In the genomic region with DNA sequence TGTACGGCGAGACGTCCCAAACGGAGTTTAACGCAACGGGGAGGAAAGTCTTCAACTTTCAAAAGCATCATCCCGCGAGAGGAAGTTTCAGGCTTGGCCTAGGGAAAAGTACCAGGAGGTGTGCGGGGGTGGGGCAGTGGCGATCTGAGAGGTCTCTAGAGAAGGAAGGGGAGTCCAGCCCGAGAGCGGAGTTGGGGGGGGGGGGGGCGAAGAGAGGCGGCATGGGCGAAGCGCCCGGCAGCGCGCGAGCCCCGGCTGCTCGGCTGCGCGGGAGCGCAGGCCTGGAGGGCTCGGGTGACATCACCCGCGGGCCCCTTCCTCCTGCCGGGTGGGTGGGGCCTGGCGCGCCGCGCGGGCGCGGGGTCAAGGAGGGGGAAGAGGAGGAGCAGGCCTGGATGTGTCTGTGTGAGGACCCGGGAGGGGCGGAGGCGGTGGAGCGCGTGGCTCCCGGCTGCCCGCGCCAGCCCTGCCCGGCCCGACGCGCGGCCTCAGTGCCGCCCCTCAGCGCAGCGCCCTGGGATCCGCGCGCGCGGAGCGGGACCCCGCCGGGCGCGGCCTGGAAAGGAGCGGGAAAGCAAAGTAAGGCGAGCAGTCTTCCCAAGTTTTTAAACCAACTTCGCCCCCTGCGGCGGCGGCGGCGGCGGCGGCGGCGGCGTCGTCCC, we compare ENCODE assay signal across 8 mouse cellular contexts. TPM values are rescaled to one million over a fixed set of nuclear protein-coding genes. Genes with fewer than 3 reads are reported as not detected.
DNase-seq lines count a peak whose midpoint lies in the region; ATAC-seq and TF ChIP-seq lines count a peak whose summit lies in the region.

A gene (plus strand): TSS at position 406 of the 662 bp plus-strand sequence.

- H3K4me1 ChIP-seq in forebrain, postnatal 0 days (ENCODE audit: insufficient read depth), result no peaks in the 10 kb centered on the region
- H3K4me1 ChIP-seq in lung, postnatal 0 days (ENCODE audit: insufficient read depth, low read depth, low read length), result no peaks in the 10 kb centered on the region; the same call in 1 of the 2 replicates

- peak within 1 kb of the TSS; percentile 89 for H3K4me2 ChIP-seq in forebrain, postnatal 0 days (ENCODE audit: low read depth)
- H3K4me2 ChIP-seq in lung, postnatal 0 days (replicated peaks; ENCODE audit: low read depth, low read length), result peak within 1 kb of the TSS; percentile 98

- CTCF ChIA-PET in Patski (lab: Charles Lee), result interaction anchor here (1.0 kb wide), 1 partner anchor 16 kb away, joined by 4 read pairs; no protein-coding TSS in a partner anchor

- 0% methylated on average over 57 of the region's 76 CpGs for WGBS in forebrain, postnatal 0 days
- 2% methylated on average over 36 of the region's 76 CpGs for WGBS in lung, postnatal 0 days

- no peak for DNase-seq in Patski (ENCODE audit: low read depth, low spot score)
- DNase-seq in cerebellum, adult 11-12 months, result peak; percentile 23
- peak; percentile 62 for DNase-seq in forebrain, postnatal 0 days
- peak; percentile 68 for DNase-seq in heart, postnatal 25 days (ENCODE audit: low spot score)
- peak; percentile 18 to 27 for DNase-seq in layer of hippocampus, adult 8-10 months (ENCODE audit: low spot score in 2 of 2)
- DNase-seq in lung, postnatal 0 days (ENCODE audit: low spot score), result peak; percentile 91
- peak; percentile 95 for DNase-seq in retina, postnatal 1 day
- no peak for DNase-seq in natural killer cell, adult 2 months (ENCODE audit: low spot score in 2 of 2)

- POLR2A ChIA-PET in Patski (lab: Charles Lee), result no interaction called here

- peak; percentile 81 for ATAC-seq in Patski
- ATAC-seq in forebrain, postnatal 0 days, result peak; percentile 92
- ATAC-seq in lung, postnatal 0 days, result peak; percentile 94

- no peak for TF ChIP-seq CTCF in Patski (IDR thresholded peaks at IDR 0.05)
- TF ChIP-seq CTCF in forebrain, postnatal 0 days (IDR thresholded peaks at IDR 0.05; ENCODE audit: low read depth), result no peak
- TF ChIP-seq CTCF in lung, postnatal 0 days (IDR thresholded peaks at IDR 0.05), result no peak

- peak within 1 kb of the TSS; percentile 55 for H3K27ac ChIP-seq in forebrain, postnatal 0 days (ENCODE audit: low read depth, low read length)
- H3K27ac ChIP-seq in lung, postnatal 0 days (ENCODE audit: low read length), result peak within 1 kb of the TSS; percentile 81

- H3K9ac ChIP-seq in forebrain, postnatal 0 days, result peak within 1 kb of the TSS; percentile 61
- peak within 1 kb of the TSS; percentile 52 for H3K9ac ChIP-seq in lung, postnatal 0 days (replicated peaks; ENCODE audit: low read depth)

- H3K36me3 ChIP-seq in forebrain, postnatal 0 days (ENCODE audit: insufficient read depth), result no peaks in the 10 kb centered on the region
- H3K36me3 ChIP-seq in lung, postnatal 0 days (ENCODE audit: insufficient read depth, low read length), result no peaks in the 10 kb centered on the region

- no peak for TF ChIP-seq EP300 in lung, postnatal 0 days (IDR thresholded peaks at IDR 0.05)

- intact Hi-C loops in heart, postnatal 25 days (cut with DNase I), result no loop called here

- peak within 1 kb of the TSS; percentile 64 for H3K4me3 ChIP-seq in forebrain, postnatal 0 days (ENCODE audit: low read depth, low read length)
- H3K4me3 ChIP-seq in lung, postnatal 0 days (ENCODE audit: low read depth, low read length), result peak within 1 kb of the TSS; percentile 82

- in situ Hi-C loops in Patski (cut with MboI; ENCODE audit: low pct_unique_long_range_greater_than_20kb), result loop anchor here (5.0 kb wide), 2 partner anchors 254 to 294 kb away; no protein-coding TSS in a partner anchor

- H3K9me3 ChIP-seq in forebrain, postnatal 0 days (ENCODE audit: low read length), result no peaks in the 10 kb centered on the region
- H3K9me3 ChIP-seq in lung, postnatal 0 days (ENCODE audit: low read length), result no peaks in the 10 kb centered on the region

- H3K27me3 ChIP-seq in Patski, result no peaks in the 10 kb centered on the region
- H3K27me3 ChIP-seq in forebrain, postnatal 0 days (ENCODE audit: insufficient read depth, low read length), result peaks cover 12% of the 10 kb centered on the region
- H3K27me3 ChIP-seq in lung, postnatal 0 days (replicated peaks; ENCODE audit: insufficient read depth, low read length), result no peaks in the 10 kb centered on the region

RNA-seq across cellular contexts. Expression of the gene that starts here (rescaled TPM):
- 14.7 TPM for polyA plus RNA-seq in Patski (2021)
- 4.2 and 6.4 TPM in 2 replicates for total RNA-seq in forebrain, postnatal 0 days (2014; rRNA removed)
- 2.0 and 3.4 TPM in 2 replicates for polyA plus RNA-seq in forebrain, postnatal 0 days (2015; fragmentation: Nextera tagmentation; extraction: Ambion mirVana)
- 1 to 10 TPM; 1.9 to 2.0 TPM for total RNA-seq in heart, postnatal 25 days (2021)
- 10 to 100 TPM in 3 of 4 experiments, 1 to 10 TPM in 1; 9.6 to 10.2 (median 10.2) TPM for total RNA-seq in layer of hippocampus, adult 8-10 months (2022)
- 3.5 and 3.8 TPM in 2 replicates for polyA plus RNA-seq in lung, postnatal 0 days (2015; fragmentation: Nextera tagmentation; extraction: Ambion mirVana)

Comparison
In these comparisons a context has a peak if more than half of its experiments do, and no peak if none do; other contexts are left out.
1. DNase-seq: peak in cerebellum, adult 11-12 months (single experiment), forebrain, postnatal 0 days (single experiment), heart, postnatal 25 days (single experiment), layer of hippocampus, adult 8-10 months (2 of 2), lung, postnatal 0 days (single experiment) and retina, postnatal 1 day (single experiment); none in Patski (single experiment) and natural killer cell, adult 2 months (0 of 2).
2. Peak in every context shown above with its lines, with median percentiles within 50 percentile points of each other: ATAC-seq.